Mouse (Mus musculus) small intestine, adult 2 months (tissue): ENCODE results near the gene Anp32e.

ENCODE experiments used
- CTCF ChIP-seq: fragments of 200-500 bp; IDR thresholded peaks from 2 replicates; pipeline ENCODE4 v1.5.1; 2012; ENCODE audit warnings: low read depth, mild to moderate bottlenecking, control low read depth, inconsistent platforms, low read length, moderate library complexity, mixed read lengths; ENCODE audit not compliant: insufficient replicate concordance, insufficient read length; ENCODE audit errors: extremely low read depth
- POLR2A ChIP-seq: fragments of 200-500 bp; IDR thresholded peaks from 2 replicates; pipeline ENCODE4 v1.6.1; 2012; ENCODE audit warnings: low read depth, mild to moderate bottlenecking, control low read depth, inconsistent platforms, low read length, moderate library complexity

DNA sequence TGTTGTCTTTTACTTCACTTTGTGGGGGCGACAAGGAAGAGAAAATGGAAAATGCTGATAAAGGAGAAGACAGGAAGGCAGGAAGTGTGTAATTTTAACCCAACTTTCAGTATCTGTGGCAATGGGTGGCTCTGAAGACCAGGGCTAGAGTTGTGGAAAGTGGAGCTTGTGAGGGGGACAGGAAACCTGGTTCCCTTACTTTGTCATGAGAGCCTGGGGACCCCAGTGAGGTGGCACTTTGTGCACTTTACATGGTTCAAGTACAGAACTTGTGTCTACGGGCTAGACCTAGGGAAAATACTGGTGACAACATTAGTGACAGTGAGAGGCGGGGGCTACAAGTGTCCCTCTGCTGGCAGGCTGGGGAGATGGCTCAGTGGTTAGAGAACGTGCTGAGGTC lies 57.9 kb downstream of the Anp32e start:
- no peak for TF ChIP-seq CTCF
- TF ChIP-seq POLR2A: no peak
